Mouse (Mus musculus): Measurements from ENCODE around the gene Satb1.

DNA sequence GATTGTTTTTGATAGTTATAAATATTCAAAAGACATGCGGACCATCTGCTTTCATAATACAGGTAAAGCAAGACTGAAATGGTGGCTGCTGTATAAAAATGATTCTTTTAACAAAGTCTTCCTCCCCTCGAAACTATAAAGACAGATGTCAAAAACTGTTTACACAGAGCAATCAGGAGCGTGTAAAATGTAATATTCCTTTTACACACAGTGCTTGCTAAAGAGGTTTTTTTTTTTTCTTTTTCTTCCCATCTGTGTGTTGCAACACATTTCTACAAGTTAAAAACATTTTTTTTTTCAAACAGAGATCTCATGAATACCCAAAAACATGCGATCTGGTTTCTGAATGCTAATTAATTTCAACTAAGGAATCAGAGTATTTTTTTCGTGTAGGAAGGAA is 41.9 kb downstream of the Satb1 start:
- TF ChIP-seq CTCF (IDR thresholded peaks at IDR 0.05; ENCODE audit: borderline replicate concordance, extremely low read depth, insufficient read depth, insufficient read length) (no peak), POLR2A (IDR thresholded peaks at IDR 0.05; ENCODE audit: borderline replicate concordance, extremely low read depth, insufficient read depth, insufficient read length, poor library complexity, severe bottlenecking) (no peak)

Data from brain, embryonic 14.5 days (tissue).